Mouse (Mus musculus) hindbrain, embryonic 13.5 days (tissue): ENCODE measurements around the gene Pax5. TPM values are rescaled to one million over a fixed set of nuclear protein-coding genes. Genes with fewer than 3 reads are reported as not detected.

Experiments used
- ATAC-seq: fragments of 200-750 bp; cut with Nextera tagmentation; 2 replicates; pipeline ENCODE4 v1.8.0; 2017; ENCODE audit warnings: moderate TSS enrichment; ENCODE audit not compliant: low FRiP score
- H3K27ac ChIP-seq: fragments of 300-500 bp; sonication (generic); 2 replicates; pipeline ENCODE4 v1.5.1; 2015; ENCODE audit warnings: inconsistent platforms, mild to moderate bottlenecking, moderate library complexity
- H3K27me3 ChIP-seq: fragments of 300-500 bp; sonication (generic); 2 replicates; pipeline ENCODE4 v1.6.1; 2015; ENCODE audit warnings: mild to moderate bottlenecking, inconsistent platforms
- H3K36me3 ChIP-seq: fragments of 300-500 bp; sonication (generic); 2 replicates; pipeline ENCODE4 v1.6.1; 2015; ENCODE audit warnings: mild to moderate bottlenecking, inconsistent platforms
- H3K4me1 ChIP-seq: fragments of 300-500 bp; sonication (generic); replicated peaks from 2 replicates; pipeline ENCODE4 v1.6.1; 2015; ENCODE audit warnings: inconsistent platforms
- H3K4me2 ChIP-seq: fragments of 300-500 bp; sonication (generic); 2 replicates; pipeline ENCODE4 v1.6.1; 2015; ENCODE audit warnings: inconsistent platforms, mild to moderate bottlenecking, moderate library complexity
- H3K4me3 ChIP-seq: fragments of 300-500 bp; sonication (generic); 2 replicates; pipeline ENCODE4 v1.5.1; 2015; ENCODE audit warnings: mild to moderate bottlenecking, inconsistent platforms
- H3K9ac ChIP-seq: fragments of 300-500 bp; sonication (generic); 2 replicates; pipeline ENCODE4 v1.6.1; 2015; ENCODE audit warnings: mild to moderate bottlenecking, inconsistent platforms
- H3K9me3 ChIP-seq: fragments of 300-500 bp; sonication (generic); 2 replicates; pipeline ENCODE4 v1.6.1; 2016; ENCODE audit warnings: inconsistent platforms
- WGBS: fragments of 180-500 bp; shearing (Covaris S2); methylation state at CpG from one replicate; pipeline ENCODE4 v1.1.7; 2015; 5-methylcytosine and 5-hydroxymethylcytosine counted together
- polyA plus RNA-seq: library from polyadenylated mRNA; unstranded; fragments of >200 nt; fragmentation: Nextera tagmentation; extraction: Ambion mirVana; gene quantifications from 2 replicates; pipeline ENCODE4 v1.2.1, GENCODE M21; 2015

Gene Pax5
- polyA plus RNA-seq, 1 experiment from 2014 or later, result 2.8 TPM

- Histone ChIP-seq H3K36me3 (no peaks in the 10 kb centered on the region), H3K4me3 (no peak overlapping the region), H3K27ac (no peak overlapping the region), H3K27me3 (peaks cover 47% of the 10 kb centered on the region), H3K9ac (no peak overlapping the region), H3K4me1 (peaks cover 3% of the 10 kb centered on the region; the same call in 1 of the 2 replicates), H3K4me2 (no peak overlapping the region), H3K9me3 (no peaks in the 10 kb centered on the region)
- no peak for ATAC-seq
- 73% methylated on average over 10 of the region's 10 CpGs for WGBS
These were observed 37.9 kb downstream of the Pax5 start for GRCm38 (mm10) chr4:44672216-44672937.

- no peak overlapping the region for H3K27ac ChIP-seq
- WGBS, result 86% methylated on average over 3 of the region's 3 CpGs
- no peaks in the 10 kb centered on the region for H3K9me3 ChIP-seq
- H3K4me1 ChIP-seq, result peaks cover 3% of the 10 kb centered on the region; the same call in 1 of the 2 replicates
- ATAC-seq, result no peak
- no peak overlapping the region for H3K4me3 ChIP-seq
- H3K36me3 ChIP-seq, result no peaks in the 10 kb centered on the region
- no peak overlapping the region for H3K4me2 ChIP-seq
- H3K9ac ChIP-seq, result no peak overlapping the region
- H3K27me3 ChIP-seq, result peaks cover 53% of the 10 kb centered on the region
These were observed 38.8 kb downstream of the Pax5 start for GRCm38 (mm10) chr4:44671486-44671885.

GRCm38 (mm10) chr4:44671035-44671434 is 39.3 kb downstream of the Pax5 start:
- ATAC-seq, result no peak
- no peak overlapping the region for H3K27ac ChIP-seq
- H3K27me3 ChIP-seq, result peaks cover 53% of the 10 kb centered on the region
- no peak overlapping the region for H3K4me2 ChIP-seq
- H3K4me3 ChIP-seq, result no peak overlapping the region
- no peaks in the 10 kb centered on the region for H3K36me3 ChIP-seq
- WGBS, result 91% methylated on average over 2 of the region's 2 CpGs
- peaks cover 3% of the 10 kb centered on the region; the same call in 1 of the 2 replicates for H3K4me1 ChIP-seq
- no peaks in the 10 kb centered on the region for H3K9me3 ChIP-seq
- no peak overlapping the region for H3K9ac ChIP-seq

- H3K27me3 ChIP-seq, result peaks cover 55% of the 10 kb centered on the region
- H3K9me3 ChIP-seq, result no peaks in the 10 kb centered on the region
- H3K36me3 ChIP-seq, result no peaks in the 10 kb centered on the region
- WGBS, result 81% methylated on average over 4 of the region's 4 CpGs
- no peak for ATAC-seq
- no peak overlapping the region for H3K27ac ChIP-seq
- no peak overlapping the region for H3K9ac ChIP-seq
- H3K4me3 ChIP-seq, result no peak overlapping the region
- H3K4me1 ChIP-seq, result peaks cover 3% of the 10 kb centered on the region; the same call in 1 of the 2 replicates
- H3K4me2 ChIP-seq, result no peak overlapping the region
These were observed 39.9 kb downstream of the Pax5 start for GRCm38 (mm10) chr4:44670380-44670779.

GRCm38 (mm10) chr4:44669485-44670181 is 40.7 kb downstream of the Pax5 start:
- ATAC-seq, result no peak
- 90% methylated on average over 7 of the region's 7 CpGs for WGBS
- no peak overlapping the region for H3K4me3 ChIP-seq
- peaks cover 61% of the 10 kb centered on the region for H3K27me3 ChIP-seq
- H3K9ac ChIP-seq, result no peak overlapping the region
- H3K9me3 ChIP-seq, result no peaks in the 10 kb centered on the region
- H3K27ac ChIP-seq, result no peak overlapping the region
- peaks cover 7% of the 10 kb centered on the region for H3K4me1 ChIP-seq
- no peak overlapping the region for H3K4me2 ChIP-seq
- no peaks in the 10 kb centered on the region for H3K36me3 ChIP-seq

GRCm38 (mm10) chr4:44668574-44668973 is 41.7 kb downstream of the Pax5 start:
- Histone ChIP-seq H3K4me1 (peaks cover 18% of the 10 kb centered on the region), H3K4me2 (no peak overlapping the region), H3K36me3 (no peaks in the 10 kb centered on the region), H3K9ac (no peak overlapping the region), H3K9me3 (no peaks in the 10 kb centered on the region), H3K4me3 (no peak overlapping the region), H3K27ac (no peak overlapping the region), H3K27me3 (peaks cover 56% of the 10 kb centered on the region)
- whole genome bisulfite sequencing, result 68% methylated on average over 6 of the region's 6 CpGs
- no peak for ATAC-seq

- Histone ChIP-seq H3K27me3 (peaks cover 58% of the 10 kb centered on the region), H3K9ac (no peak overlapping the region), H3K27ac (no peak overlapping the region), H3K36me3 (no peaks in the 10 kb centered on the region), H3K9me3 (no peaks in the 10 kb centered on the region), H3K4me2 (no peak overlapping the region), H3K4me3 (no peak overlapping the region), H3K4me1 (peaks cover 22% of the 10 kb centered on the region)
- WGBS, result 74% methylated on average over 3 of the region's 3 CpGs
- ATAC-seq, result no peak
These were observed 42.1 kb downstream of the Pax5 start for GRCm38 (mm10) chr4:44668172-44668571.

GRCm38 (mm10) chr4:44667369-44667768 is 42.9 kb downstream of the Pax5 start:
- Histone ChIP-seq H3K4me3 (no peak overlapping the region), H3K9me3 (no peaks in the 10 kb centered on the region), H3K4me2 (no peak overlapping the region), H3K9ac (no peak overlapping the region), H3K4me1 (peaks cover 24% of the 10 kb centered on the region), H3K27ac (no peak overlapping the region), H3K36me3 (no peaks in the 10 kb centered on the region), H3K27me3 (peaks cover 60% of the 10 kb centered on the region)
- WGBS, result 86% methylated on average over 6 of the region's 6 CpGs
- ATAC-seq, result no peak

- WGBS, result 21% methylated on average over 6 of the region's 6 CpGs
- Histone ChIP-seq H3K9me3 (no peaks in the 10 kb centered on the region), H3K4me1 (peaks cover 22% of the 10 kb centered on the region), H3K27ac (peak overlapping the region; percentile 73), H3K4me2 (peak overlapping the region; percentile 86), H3K36me3 (no peaks in the 10 kb centered on the region), H3K4me3 (peak overlapping the region; percentile 52), H3K27me3 (peaks cover 70% of the 10 kb centered on the region), H3K9ac (peak overlapping the region; percentile 76)
- ATAC-seq, result no peak
These were observed 45.6 kb downstream of the Pax5 start for GRCm38 (mm10) chr4:44664767-44665056.

GRCm38 (mm10) chr4:44664004-44664766 is 46.1 kb downstream of the Pax5 start:
- H3K9me3 ChIP-seq, result no peaks in the 10 kb centered on the region
- peak overlapping the region; percentile 52 for H3K4me3 ChIP-seq
- under 1% methylated on average over 81 of the region's 81 CpGs for WGBS
- peaks cover 74% of the 10 kb centered on the region for H3K27me3 ChIP-seq
- H3K9ac ChIP-seq, result peak overlapping the region; percentile 76
- peak; percentile 76 for ATAC-seq
- peak overlapping the region; percentile 86 for H3K4me2 ChIP-seq
- no peaks in the 10 kb centered on the region for H3K36me3 ChIP-seq
- H3K27ac ChIP-seq, result peak overlapping the region; percentile 73
- H3K4me1 ChIP-seq, result peaks cover 22% of the 10 kb centered on the region

GRCm38 (mm10) chr4:44663489-44663888 is 46.8 kb downstream of the Pax5 start:
- H3K4me3 ChIP-seq, result peak overlapping the region; percentile 52
- no peak for ATAC-seq
- H3K9ac ChIP-seq, result peak overlapping the region; percentile 76; the same call in 1 of the 2 replicates
- peaks cover 22% of the 10 kb centered on the region for H3K4me1 ChIP-seq
- H3K27me3 ChIP-seq, result peaks cover 80% of the 10 kb centered on the region
- H3K9me3 ChIP-seq, result no peaks in the 10 kb centered on the region
- H3K36me3 ChIP-seq, result no peaks in the 10 kb centered on the region
- H3K27ac ChIP-seq, result no peak overlapping the region
- 16% methylated on average over 10 of the region's 10 CpGs for WGBS
- H3K4me2 ChIP-seq, result peak overlapping the region; percentile 86

GRCm38 (mm10) chr4:44645181-44645580 is 65.1 kb downstream of the Pax5 start:
- WGBS, result 79% methylated on average over 4 of the region's 4 CpGs
- Histone ChIP-seq H3K27ac (no peak overlapping the region), H3K4me3 (no peak overlapping the region), H3K9ac (no peak overlapping the region), H3K36me3 (no peaks in the 10 kb centered on the region), H3K4me2 (no peak overlapping the region), H3K27me3 (peaks cover 13% of the 10 kb centered on the region; the same call in 1 of the 2 replicates), H3K4me1 (peaks cover 20% of the 10 kb centered on the region), H3K9me3 (no peaks in the 10 kb centered on the region)
- no peak for ATAC-seq
